Mouse (Mus musculus) brain, embryonic 14.5 days (tissue): ENCODE results near the gene Cdkn1b.

Experiments
- CTCF ChIP-seq: fragments of 200-500 bp; IDR thresholded peaks from 2 replicates; pipeline ENCODE4 v1.5.1; 2012; ENCODE audit warnings: inconsistent platforms, mild to moderate bottlenecking, moderate library complexity, borderline replicate concordance; ENCODE audit not compliant: insufficient read depth, insufficient read length; ENCODE audit errors: extremely low read depth
- POLR2A ChIP-seq: fragments of 200-500 bp; IDR thresholded peaks from 2 replicates; pipeline ENCODE4 v1.6.1; 2012; ENCODE audit warnings: mild to moderate bottlenecking, inconsistent platforms, borderline replicate concordance; ENCODE audit not compliant: poor library complexity, insufficient read depth, insufficient read length, severe bottlenecking; ENCODE audit errors: extremely low read depth

- TF ChIP-seq POLR2A: no peak
- no peak for TF ChIP-seq CTCF
Observed at GRCm38 (mm10) chr6:134963910-134964309, 43.7 kb downstream of the Cdkn1b start.
